Mouse (Mus musculus): ENCODE data around the gene Pmpca. TPM values are rescaled to one million over a fixed set of nuclear protein-coding genes. Genes with fewer than 3 reads are reported as not detected.

Pmpca gene
- polyA plus RNA-seq, 1 experiment from 2014 or later: 108 TPM

- H3K4me2 ChIP-seq (ENCODE audit: low read length): no peak overlapping the region
- peaks cover 60% of the 10 kb centered on the region for H3K36me3 ChIP-seq (ENCODE audit: control insufficient read depth, insufficient read depth, low read length)
- no peak overlapping the region for H3K4me3 ChIP-seq (ENCODE audit: control insufficient read depth in 1 of 2, insufficient read depth in 1 of 2, low read depth in 1 of 2, low read length in 2 of 2)
- H3K9ac ChIP-seq (ENCODE audit: low read length): no peak overlapping the region
- WGBS: 57% methylated on average over 5 of the region's 5 CpGs
- peaks cover 14 to 28% of the 10 kb centered on the region in 2 experiments; a peak in 3 of 4 replicates for H3K4me1 ChIP-seq (ENCODE audit: control insufficient read depth in 2 of 2, insufficient read depth in 2 of 2, low read length in 2 of 2)
- H3K27me3 ChIP-seq (ENCODE audit: control insufficient read depth, insufficient read depth, low read length): no peaks in the 10 kb centered on the region
- ATAC-seq (ENCODE audit: insufficient number of reproducible peaks, insufficient read depth, low FRiP score, low read depth): no peak
- H3K9me3 ChIP-seq (ENCODE audit: control insufficient read depth, low read length): no peaks in the 10 kb centered on the region
- no peak overlapping the region for H3K27ac ChIP-seq (replicated peaks in 1 of 2; ENCODE audit: control insufficient read depth in 1 of 2, insufficient read depth in 1 of 2, low read depth in 2 of 2, low read length in 2 of 2)
These were observed 21.0 kb downstream of the Pmpca start for GRCm38 (mm10) chr2:26410091-26410490.

GRCm38 (mm10) chr2:26410931-26411411 is 21.8 kb downstream of the Pmpca start:
- Histone ChIP-seq H3K4me1 (ENCODE audit: control insufficient read depth in 2 of 2, insufficient read depth in 2 of 2, low read length in 2 of 2) (peaks cover 14 to 25% of the 10 kb centered on the region in 2 experiments; a peak in 3 of 4 replicates), H3K9me3 (ENCODE audit: control insufficient read depth, low read length) (no peaks in the 10 kb centered on the region), H3K36me3 (ENCODE audit: control insufficient read depth, insufficient read depth, low read length) (peaks cover 69% of the 10 kb centered on the region), H3K9ac (ENCODE audit: low read length) (no peak overlapping the region), H3K4me3 (ENCODE audit: control insufficient read depth in 1 of 2, insufficient read depth in 1 of 2, low read depth in 1 of 2, low read length in 2 of 2) (no peak overlapping the region), H3K27ac (replicated peaks in 1 of 2; ENCODE audit: control insufficient read depth in 1 of 2, insufficient read depth in 1 of 2, low read depth in 2 of 2, low read length in 2 of 2) (no peak overlapping the region), H3K27me3 (ENCODE audit: control insufficient read depth, insufficient read depth, low read length) (no peaks in the 10 kb centered on the region), H3K4me2 (ENCODE audit: low read length) (no peak overlapping the region)
- WGBS: 71% methylated on average over 4 of the region's 5 CpGs
- no peak for ATAC-seq (ENCODE audit: insufficient number of reproducible peaks, insufficient read depth, low FRiP score, low read depth)

DNA sequence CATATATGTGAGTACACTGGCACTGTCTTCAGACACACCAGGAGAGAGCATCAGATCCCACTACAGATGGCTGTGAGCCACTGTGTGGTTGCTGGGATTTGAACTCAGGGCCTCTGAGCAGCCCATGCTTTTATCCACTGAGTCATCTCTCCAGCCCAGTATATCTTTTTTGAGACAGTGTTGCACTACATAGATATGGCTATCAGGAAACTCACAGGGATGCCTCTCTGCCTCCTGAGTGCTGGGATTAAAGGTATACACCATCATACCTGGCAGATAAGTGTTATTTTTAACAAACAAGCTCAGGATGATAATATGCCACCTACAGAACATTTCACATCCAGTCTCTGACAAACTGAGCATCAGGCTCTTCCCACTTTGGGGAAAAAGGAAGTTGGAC is 27.9 kb downstream of the Pmpca start:
- no peak overlapping the region for H3K9ac ChIP-seq (ENCODE audit: low read length)
- no peak for ATAC-seq (ENCODE audit: insufficient number of reproducible peaks, insufficient read depth, low FRiP score, low read depth)
- H3K36me3 ChIP-seq (ENCODE audit: control insufficient read depth, insufficient read depth, low read length): peaks cover 99% of the 10 kb centered on the region
- no peak overlapping the region for H3K27ac ChIP-seq (replicated peaks in 1 of 2; ENCODE audit: control insufficient read depth in 1 of 2, insufficient read depth in 1 of 2, low read depth in 2 of 2, low read length in 2 of 2)
- H3K4me1 ChIP-seq (ENCODE audit: control insufficient read depth in 2 of 2, insufficient read depth in 2 of 2, low read length in 2 of 2): no peaks in the 10 kb centered on the region
- no peaks in the 10 kb centered on the region for H3K27me3 ChIP-seq (ENCODE audit: control insufficient read depth, insufficient read depth, low read length)
- H3K9me3 ChIP-seq (ENCODE audit: control insufficient read depth, low read length): no peaks in the 10 kb centered on the region
- H3K4me2 ChIP-seq (ENCODE audit: low read length): no peak overlapping the region
- no peak overlapping the region for H3K4me3 ChIP-seq (ENCODE audit: control insufficient read depth in 1 of 2, insufficient read depth in 1 of 2, low read depth in 1 of 2, low read length in 2 of 2)

DNA sequence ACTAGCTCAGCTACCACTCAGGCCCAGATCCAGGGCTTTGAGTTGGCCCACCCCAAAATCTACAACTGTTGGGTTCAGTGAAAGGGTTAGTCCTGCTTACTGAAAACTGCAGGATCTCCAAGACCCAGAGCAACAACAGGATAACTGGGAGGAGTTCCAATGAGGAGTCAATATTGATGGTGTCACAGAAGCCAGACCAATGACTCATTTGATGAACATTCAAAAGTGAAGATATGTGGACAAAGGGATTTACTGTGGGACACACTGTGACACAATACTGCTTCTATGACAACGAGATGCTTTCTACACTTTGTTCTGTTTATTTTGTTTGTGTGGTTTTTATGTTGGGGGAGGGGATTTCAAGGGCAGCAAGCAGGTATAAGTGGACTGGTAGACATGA is 29.0 kb downstream of the Pmpca start:
- Histone ChIP-seq H3K9me3 (ENCODE audit: control insufficient read depth, low read length) (no peaks in the 10 kb centered on the region), H3K4me3 (ENCODE audit: control insufficient read depth in 1 of 2, insufficient read depth in 1 of 2, low read depth in 1 of 2, low read length in 2 of 2) (no peak overlapping the region), H3K4me1 (ENCODE audit: control insufficient read depth in 2 of 2, insufficient read depth in 2 of 2, low read length in 2 of 2) (no peaks in the 10 kb centered on the region), H3K36me3 (ENCODE audit: control insufficient read depth, insufficient read depth, low read length) (peaks cover 99% of the 10 kb centered on the region), H3K27ac (replicated peaks in 1 of 2; ENCODE audit: control insufficient read depth in 1 of 2, insufficient read depth in 1 of 2, low read depth in 2 of 2, low read length in 2 of 2) (no peak overlapping the region), H3K27me3 (ENCODE audit: control insufficient read depth, insufficient read depth, low read length) (no peaks in the 10 kb centered on the region), H3K4me2 (ENCODE audit: low read length) (no peak overlapping the region), H3K9ac (ENCODE audit: low read length) (no peak overlapping the region)
- WGBS: 77% methylated on average over 1 of the region's 1 CpGs
- ATAC-seq (ENCODE audit: insufficient number of reproducible peaks, insufficient read depth, low FRiP score, low read depth): no peak

- Histone ChIP-seq H3K27me3 (ENCODE audit: control insufficient read depth, insufficient read depth, low read length) (no peaks in the 10 kb centered on the region), H3K4me3 (ENCODE audit: control insufficient read depth in 1 of 2, insufficient read depth in 1 of 2, low read depth in 1 of 2, low read length in 2 of 2) (no peak overlapping the region), H3K9ac (ENCODE audit: low read length) (no peak overlapping the region), H3K4me2 (ENCODE audit: low read length) (no peak overlapping the region), H3K27ac (replicated peaks in 1 of 2; ENCODE audit: control insufficient read depth in 1 of 2, insufficient read depth in 1 of 2, low read depth in 2 of 2, low read length in 2 of 2) (no peak overlapping the region), H3K4me1 (ENCODE audit: control insufficient read depth in 2 of 2, insufficient read depth in 2 of 2, low read length in 2 of 2) (no peaks in the 10 kb centered on the region), H3K36me3 (ENCODE audit: control insufficient read depth, insufficient read depth, low read length) (peaks cover 99% of the 10 kb centered on the region), H3K9me3 (ENCODE audit: control insufficient read depth, low read length) (no peaks in the 10 kb centered on the region)
- WGBS: 93% methylated on average over 2 of the region's 2 CpGs
- ATAC-seq (ENCODE audit: insufficient number of reproducible peaks, insufficient read depth, low FRiP score, low read depth): no peak
These were observed 32.8 kb downstream of the Pmpca start for GRCm38 (mm10) chr2:26421969-26422368.

- Histone ChIP-seq H3K27me3 (ENCODE audit: control insufficient read depth, insufficient read depth, low read length) (no peaks in the 10 kb centered on the region), H3K4me3 (ENCODE audit: control insufficient read depth in 1 of 2, insufficient read depth in 1 of 2, low read depth in 1 of 2, low read length in 2 of 2) (no peak overlapping the region), H3K4me1 (ENCODE audit: control insufficient read depth in 2 of 2, insufficient read depth in 2 of 2, low read length in 2 of 2) (no peaks in the 10 kb centered on the region), H3K4me2 (ENCODE audit: low read length) (no peak overlapping the region), H3K36me3 (ENCODE audit: control insufficient read depth, insufficient read depth, low read length) (peaks cover 99% of the 10 kb centered on the region), H3K9me3 (ENCODE audit: control insufficient read depth, low read length) (no peaks in the 10 kb centered on the region), H3K9ac (ENCODE audit: low read length) (no peak overlapping the region), H3K27ac (replicated peaks in 1 of 2; ENCODE audit: control insufficient read depth in 1 of 2, insufficient read depth in 1 of 2, low read depth in 2 of 2, low read length in 2 of 2) (no peak overlapping the region)
- no peak for ATAC-seq (ENCODE audit: insufficient number of reproducible peaks, insufficient read depth, low FRiP score, low read depth)
- WGBS: 94% methylated on average over 1 of the region's 1 CpGs
These were observed 33.9 kb downstream of the Pmpca start for GRCm38 (mm10) chr2:26423086-26423485.

GRCm38 (mm10) chr2:26424541-26424940 is 35.4 kb downstream of the Pmpca start:
- ATAC-seq (ENCODE audit: insufficient number of reproducible peaks, insufficient read depth, low FRiP score, low read depth): no peak
- no peak overlapping the region for H3K4me3 ChIP-seq (ENCODE audit: control insufficient read depth in 1 of 2, insufficient read depth in 1 of 2, low read depth in 1 of 2, low read length in 2 of 2)
- H3K4me2 ChIP-seq (ENCODE audit: low read length): no peak overlapping the region
- H3K27me3 ChIP-seq (ENCODE audit: control insufficient read depth, insufficient read depth, low read length): no peaks in the 10 kb centered on the region
- peaks cover 99% of the 10 kb centered on the region for H3K36me3 ChIP-seq (ENCODE audit: control insufficient read depth, insufficient read depth, low read length)
- no peaks in the 10 kb centered on the region for H3K4me1 ChIP-seq (ENCODE audit: control insufficient read depth in 2 of 2, insufficient read depth in 2 of 2, low read length in 2 of 2)
- H3K9ac ChIP-seq (ENCODE audit: low read length): no peak overlapping the region
- H3K27ac ChIP-seq (replicated peaks in 1 of 2; ENCODE audit: control insufficient read depth in 1 of 2, insufficient read depth in 1 of 2, low read depth in 2 of 2, low read length in 2 of 2): no peak overlapping the region
- H3K9me3 ChIP-seq (ENCODE audit: control insufficient read depth, low read length): no peaks in the 10 kb centered on the region
- WGBS: 85% methylated on average over 2 of the region's 2 CpGs

GRCm38 (mm10) chr2:26429851-26430250 is 40.7 kb downstream of the Pmpca start:
- no peak overlapping the region for H3K27ac ChIP-seq (replicated peaks in 1 of 2; ENCODE audit: control insufficient read depth in 1 of 2, insufficient read depth in 1 of 2, low read depth in 2 of 2, low read length in 2 of 2)
- H3K27me3 ChIP-seq (ENCODE audit: control insufficient read depth, insufficient read depth, low read length): no peaks in the 10 kb centered on the region
- 90% methylated on average over 5 of the region's 5 CpGs for WGBS
- no peaks in the 10 kb centered on the region for H3K4me1 ChIP-seq (ENCODE audit: control insufficient read depth in 2 of 2, insufficient read depth in 2 of 2, low read length in 2 of 2)
- H3K4me2 ChIP-seq (ENCODE audit: low read length): no peak overlapping the region
- no peak for ATAC-seq (ENCODE audit: insufficient number of reproducible peaks, insufficient read depth, low FRiP score, low read depth)
- peaks cover 98% of the 10 kb centered on the region for H3K36me3 ChIP-seq (ENCODE audit: control insufficient read depth, insufficient read depth, low read length)
- no peaks in the 10 kb centered on the region for H3K9me3 ChIP-seq (ENCODE audit: control insufficient read depth, low read length)
- no peak overlapping the region for H3K4me3 ChIP-seq (ENCODE audit: control insufficient read depth in 1 of 2, insufficient read depth in 1 of 2, low read depth in 1 of 2, low read length in 2 of 2)
- no peak overlapping the region for H3K9ac ChIP-seq (ENCODE audit: low read length)
